Mouse (Mus musculus): ENCODE results near the gene Crygc. TPM values are rescaled to one million over a fixed set of nuclear protein-coding genes. Genes with fewer than 3 reads are reported as not detected.

Gene Crygc
- not detected in 2 replicates for total RNA-seq (2012; rRNA removed)
- total RNA-seq (2014; rRNA removed): not detected in 2 replicates
- polyA plus RNA-seq (2012; ENCODE audit: insufficient read length, low read depth): not detected in 2 replicates

DNA sequence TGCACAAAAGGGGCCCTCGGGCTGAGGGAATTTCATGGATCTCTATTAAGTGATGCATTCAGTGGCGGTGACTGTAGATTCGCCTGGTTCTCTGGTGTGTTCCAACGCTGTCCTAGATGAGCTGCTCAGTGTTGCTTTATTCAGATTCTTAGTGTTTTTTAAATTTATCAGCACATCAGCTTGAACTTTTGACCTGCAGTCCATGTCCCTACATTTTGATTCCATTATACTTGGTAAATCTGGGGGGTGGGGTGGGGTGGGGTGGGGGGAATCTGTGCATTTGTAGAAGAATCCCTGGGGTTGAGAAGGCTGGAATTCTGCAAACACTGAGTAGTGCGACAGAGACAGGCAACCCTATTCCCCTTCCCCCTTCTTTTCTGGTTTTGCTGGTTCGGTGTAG is at the start of gene Crygc:
Gene Crygc, minus strand, starts transcription at position 101 of the 400 bp plus-strand sequence.
- no peaks in the 10 kb centered on the region for H3K9me3 ChIP-seq (replicated peaks; ENCODE audit: low read length)
- H3K4me2 ChIP-seq (ENCODE audit: insufficient read depth, low read depth, poor library complexity, severe bottlenecking): no peak within 1 kb of the TSS
- in situ Hi-C loops (cut with MboI; ENCODE audit: low pct_ligation_motif_present, low pct_unique_long_range_greater_than_20kb, low sequenced_read_pairs): no loop called here
- no peaks in the 10 kb centered on the region for H3K27me3 ChIP-seq (replicated peaks)
- no peak within 1 kb of the TSS for H3K4me3 ChIP-seq (replicated peaks in 1 of 3; ENCODE audit: low read depth in 2 of 3, low read length in 2 of 3, poor library complexity in 1 of 3)
- H3K27ac ChIP-seq (ENCODE audit: insufficient read depth, low read depth): no peak within 1 kb of the TSS
- DNase-seq (ENCODE audit: extremely low read depth): no peak
- no peak for TF ChIP-seq BHLHE40 (IDR thresholded peaks at IDR 0.05; ENCODE audit: low read depth, low read length)
- no peak for TF ChIP-seq RCOR1 (conservative IDR thresholded peaks at IDR 0.05; ENCODE audit: low read depth, low read length)
- no peak for TF ChIP-seq HCFC1 (IDR thresholded peaks at IDR 0.05; ENCODE audit: low read depth, low read length)
- no peak for TF ChIP-seq UBTF (IDR thresholded peaks at IDR 0.05; ENCODE audit: low read depth, low read length)
- no peak for TF ChIP-seq EP300 (IDR thresholded peaks at IDR 0.05; ENCODE audit: low read length)
- no peak for TF ChIP-seq ZNF384 (IDR thresholded peaks at IDR 0.05; ENCODE audit: low read depth, low read length)
- TF ChIP-seq SMC3 (IDR thresholded peaks at IDR 0.05; ENCODE audit: low read depth, low read length): no peak
- no peak for TF ChIP-seq GABPA (IDR thresholded peaks at IDR 0.05; ENCODE audit: insufficient replicate concordance, low read depth, low read length)
- TF ChIP-seq CTCF (conservative IDR thresholded peaks at IDR 0.05 in 1 of 2, IDR thresholded peaks at IDR 0.05 in 1 of 2; ENCODE audit: low read depth in 2 of 2, low read length in 2 of 2): no peak
- TF ChIP-seq MAFK (IDR thresholded peaks at IDR 0.05; ENCODE audit: insufficient replicate concordance, low read length): no peak
- TF ChIP-seq POLR2A (IDR thresholded peaks at IDR 0.05; ENCODE audit: low read depth, low read length): no peak
- TF ChIP-seq POLR2AphosphoS2 (IDR thresholded peaks at IDR 0.05; ENCODE audit: low read depth, low read length): no peak
- TF ChIP-seq MAZ (IDR thresholded peaks at IDR 0.05; ENCODE audit: low read depth, low read length): no peak
- TF ChIP-seq USF2 (conservative IDR thresholded peaks at IDR 0.05; ENCODE audit: low read depth, low read length): no peak
- no peak for TF ChIP-seq MXI1 (IDR thresholded peaks at IDR 0.05; ENCODE audit: low read depth, low read length)
- TF ChIP-seq E2F4 (IDR thresholded peaks at IDR 0.05; ENCODE audit: insufficient replicate concordance, low read depth, low read length): no peak
- H3K4me1 ChIP-seq (ENCODE audit: control insufficient read depth in 1 of 2, insufficient read depth in 2 of 2): no peaks in the 10 kb centered on the region
- no peaks in the 10 kb centered on the region for H3K79me2 ChIP-seq (replicated peaks; ENCODE audit: control insufficient read depth, extremely low read depth, insufficient read depth, poor library complexity, severe bottlenecking)
- H3K36me3 ChIP-seq (replicated peaks in 1 of 2; ENCODE audit: control insufficient read depth in 1 of 2, insufficient read depth in 1 of 2, low read length in 1 of 2): no peaks in the 10 kb centered on the region
- no peak within 1 kb of the TSS for H3K9ac ChIP-seq (ENCODE audit: insufficient read depth, low read depth)
- dilution Hi-C loops (cut with MboI; ENCODE audit: extremely low pct_ligation_motif_present, extremely low pct_unique_long_range_greater_than_20kb, low sequenced_read_pairs): no loop called here

DNA sequence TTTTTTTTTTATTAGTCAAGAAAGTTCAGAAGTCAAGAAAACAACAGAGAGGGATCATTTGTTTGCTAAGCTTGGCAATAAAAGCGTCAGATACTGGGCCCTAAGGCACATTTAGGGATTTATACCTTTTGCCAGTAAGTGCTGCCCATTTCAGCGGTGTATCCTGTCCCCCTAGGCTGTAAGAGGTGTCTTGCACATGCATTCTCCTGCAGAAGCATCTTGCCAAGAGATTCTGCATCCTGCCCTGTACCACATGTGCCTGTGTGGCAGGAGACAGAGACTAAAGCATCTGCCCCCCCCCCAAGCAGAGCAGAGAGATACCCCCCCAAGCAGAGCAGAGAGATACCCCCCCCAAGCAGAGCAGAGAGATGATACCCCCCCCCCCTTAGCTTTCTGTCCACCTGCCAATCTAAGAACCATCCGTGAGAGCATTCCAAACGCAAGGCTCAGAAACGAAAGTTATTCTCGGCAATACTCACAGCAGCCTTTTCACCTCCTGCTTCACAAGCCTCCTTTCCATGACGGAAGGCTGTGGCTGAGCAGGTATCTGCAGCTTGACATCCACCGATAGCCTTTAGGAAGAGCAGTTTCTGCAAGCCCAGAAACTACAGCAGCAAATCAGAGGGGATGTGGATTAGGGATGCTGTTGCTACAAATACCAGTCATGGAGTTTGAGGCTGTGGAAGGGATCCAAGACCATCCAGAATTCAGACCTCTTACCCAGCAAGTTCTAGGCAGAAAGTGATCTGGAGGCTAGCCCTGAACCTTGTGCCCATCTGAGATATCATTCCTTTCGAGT is 49.3 kb upstream of the Crygc start, which contains the start of gene D630023F18Rik:
Gene D630023F18Rik, minus strand, starts transcription at position 641 of the 799 bp plus-strand sequence.
- dilution Hi-C loops (cut with MboI; ENCODE audit: extremely low pct_ligation_motif_present, extremely low pct_unique_long_range_greater_than_20kb, low sequenced_read_pairs): no loop called here
- Histone ChIP-seq H3K4me1 (ENCODE audit: control insufficient read depth in 1 of 2, insufficient read depth in 2 of 2) (no peaks in the 10 kb centered on the region), H3K4me2 (ENCODE audit: insufficient read depth, low read depth, poor library complexity, severe bottlenecking) (0 out of 2 replicates have a peak within 1 kb of the TSS, but pooled peaks have one; percentile 55), H3K9ac (ENCODE audit: insufficient read depth, low read depth) (no peak within 1 kb of the TSS), H3K79me2 (replicated peaks; ENCODE audit: control insufficient read depth, extremely low read depth, insufficient read depth, poor library complexity, severe bottlenecking) (no peaks in the 10 kb centered on the region), H3K27me3 (replicated peaks) (no peaks in the 10 kb centered on the region), H3K36me3 (replicated peaks in 1 of 2; ENCODE audit: control insufficient read depth in 1 of 2, insufficient read depth in 1 of 2, low read length in 1 of 2) (no peaks in the 10 kb centered on the region), H3K27ac (ENCODE audit: insufficient read depth, low read depth) (no peak within 1 kb of the TSS), H3K4me3 (replicated peaks in 1 of 3; ENCODE audit: low read depth in 2 of 3, low read length in 2 of 3, poor library complexity in 1 of 3) (peak within 1 kb of the TSS in 2 of 3 experiments; percentile 25 to 28), H3K9me3 (replicated peaks; ENCODE audit: low read length) (no peaks in the 10 kb centered on the region)
- DNase-seq (ENCODE audit: extremely low read depth): no peak
- in situ Hi-C loops (cut with MboI; ENCODE audit: low pct_ligation_motif_present, low pct_unique_long_range_greater_than_20kb, low sequenced_read_pairs): no loop called here
- TF ChIP-seq CHD2 (IDR thresholded peaks at IDR 0.05; ENCODE audit: low read length): no peak
- TF ChIP-seq USF1 (IDR thresholded peaks at IDR 0.05; ENCODE audit: low read depth, low read length): no peak
- TF ChIP-seq RAD21 (IDR thresholded peaks at IDR 0.05; ENCODE audit: low read depth, low read length): no peak
- no peak for TF ChIP-seq MAX (IDR thresholded peaks at IDR 0.05; ENCODE audit: low read length)
- TF ChIP-seq GABPA (IDR thresholded peaks at IDR 0.05; ENCODE audit: insufficient replicate concordance, low read depth, low read length): no peak
